Mouse (Mus musculus) myocyte (in vitro differentiated cells): ENCODE data around the gene Mast4.

Experiments used
- MYOD1 ChIP-seq, 3 experiments: IDR thresholded peaks; one replicate each; pipeline ENCODE4 v1.6.1; 2011; ENCODE audit warnings: control low read depth in 2 of 3, low read depth in 2 of 3, mild to moderate bottlenecking in 2 of 3, moderate library complexity in 1 of 3; ENCODE audit not compliant: insufficient read length in 2 of 3, control insufficient read depth in 1 of 3
- POLR2A ChIP-seq: IDR thresholded peaks from one replicate; pipeline ENCODE4 v1.6.1; 2011; ENCODE audit warnings: low read depth, mild to moderate bottlenecking, control low read depth, moderate library complexity; ENCODE audit not compliant: insufficient read length

DNA sequence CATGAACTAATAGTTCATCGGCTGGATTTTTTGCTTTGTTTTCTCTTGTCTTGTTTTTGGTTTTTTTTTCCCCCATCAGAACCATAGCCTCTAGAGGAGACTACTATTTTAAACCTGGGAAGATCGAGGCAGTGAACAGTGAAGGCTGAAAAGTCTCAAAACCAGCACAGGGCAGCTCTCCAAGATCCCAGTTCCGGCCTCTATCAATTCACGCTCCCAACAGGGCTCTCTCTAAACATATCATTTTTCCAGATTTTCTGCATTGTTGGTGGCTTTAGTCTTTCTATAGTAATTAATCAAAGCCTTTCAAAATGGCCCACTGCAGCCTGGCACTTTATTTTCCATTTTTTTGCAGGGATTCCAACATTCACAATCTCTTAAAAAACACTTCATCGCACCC, 159.9 kb downstream of the Mast4 start:
- no peak for TF ChIP-seq POLR2A
- TF ChIP-seq MYOD1 (IDR thresholded peaks at IDR 0.05; ENCODE audit: control insufficient read depth in 1 of 3, insufficient read length in 2 of 3, low read depth in 2 of 3), result no peak
